Mouse (Mus musculus) MEL (cell line): ENCODE measurements at regions not wholly inside any gene's neighbourhood (a gene's known extent, or its start where the extent isn't known, plus 50 kb on each side); places are given as distances from the start of the nearest gene placed in this dataset.

Experiments
- CTCF ChIP-seq, 3 experiments: IDR thresholded peaks in 2 of 3; conservative IDR thresholded peaks in 1 of 3; 2 replicates each; pipeline ENCODE4 v1.5.1; 2011 to 2012; ENCODE audit warnings: low read length in 3 of 3, low read depth in 2 of 3, mild to moderate bottlenecking in 2 of 3, improper control_type of control experiment in 1 of 3, inconsistent platforms in 1 of 3, mixed read lengths in 1 of 3, moderate library complexity in 1 of 3; ENCODE audit not compliant: control insufficient read depth in 1 of 3, insufficient read depth in 1 of 3, poor library complexity in 1 of 3, severe bottlenecking in 1 of 3
- E2F4 ChIP-seq: IDR thresholded peaks from 2 replicates; pipeline ENCODE4 v1.6.1; 2011; ENCODE audit warnings: low read depth, low read length, improper control_type of control experiment, borderline replicate concordance
- EP300 ChIP-seq, 2 experiments: IDR thresholded peaks; 2 replicates each; pipeline ENCODE4 v1.6.1; 2011; ENCODE audit warnings: improper control_type of control experiment in 2 of 2, low read length in 2 of 2, low read depth in 1 of 2, mild to moderate bottlenecking in 1 of 2
- ETS1 ChIP-seq: IDR thresholded peaks from 2 replicates; pipeline ENCODE4 v1.6.1; 2012; ENCODE audit warnings: low read depth, mild to moderate bottlenecking, inconsistent platforms, low read length, improper control_type of control experiment, moderate library complexity
- GABPA ChIP-seq: IDR thresholded peaks from 2 replicates; pipeline ENCODE4 v1.6.1; 2012; ENCODE audit warnings: low read depth, mild to moderate bottlenecking, inconsistent platforms, low read length, improper control_type of control experiment, moderate library complexity
- KAT2A ChIP-seq: conservative IDR thresholded peaks from 2 replicates; pipeline ENCODE4 v1.6.1; 2012; ENCODE audit warnings: low read depth, low read length, improper control_type of control experiment, inconsistent platforms
- MAX ChIP-seq: IDR thresholded peaks from 2 replicates; pipeline ENCODE4 v1.6.1; 2011; ENCODE audit warnings: low read length, improper control_type of control experiment
- MEF2A ChIP-seq: IDR thresholded peaks from 2 replicates; pipeline ENCODE4 v1.6.1; 2014; ENCODE audit warnings: low read depth, mild to moderate bottlenecking, inconsistent platforms, low read length, improper control_type of control experiment; ENCODE audit not compliant: poor library complexity, insufficient replicate concordance, severe bottlenecking; ENCODE audit errors: extremely low read depth
- POLR2A ChIP-seq, 2 experiments: IDR thresholded peaks; 2 replicates each; pipeline ENCODE4 v1.6.1; 2011 to 2012; ENCODE audit warnings: low read length in 2 of 2, mild to moderate bottlenecking in 2 of 2, control low read depth in 1 of 2, improper control_type of control experiment in 1 of 2, low read depth in 1 of 2, moderate library complexity in 1 of 2; ENCODE audit not compliant: control insufficient read depth in 1 of 2, insufficient read depth in 1 of 2, poor library complexity in 1 of 2
- SMC3 ChIP-seq: IDR thresholded peaks from 2 replicates; pipeline ENCODE4 v1.6.1; 2011; ENCODE audit warnings: low read depth, low read length, improper control_type of control experiment
- USF1 ChIP-seq: IDR thresholded peaks from 2 replicates; pipeline ENCODE4 v1.6.1; 2014; ENCODE audit warnings: low read depth, mild to moderate bottlenecking, inconsistent platforms, low read length, improper control_type of control experiment, moderate library complexity
- ZNF384 ChIP-seq: IDR thresholded peaks from 2 replicates; pipeline ENCODE4 v1.6.1; 2012; ENCODE audit warnings: low read depth, mild to moderate bottlenecking, inconsistent platforms, low read length, improper control_type of control experiment

GRCm38 (mm10) chr15:27380436-27380945, 86.0 kb upstream of the Ank start:
- TF ChIP-seq POLR2A (IDR thresholded peaks at IDR 0.05; ENCODE audit: control insufficient read depth in 1 of 2, insufficient read depth in 1 of 2, low read depth in 1 of 2, low read length in 2 of 2, poor library complexity in 1 of 2) (no peak), MEF2A (no peak), SMC3 (no peak), CTCF (IDR thresholded peaks at IDR 0.05 in 2 of 3, conservative IDR thresholded peaks at IDR 0.05 in 1 of 3; ENCODE audit: control insufficient read depth in 1 of 3, insufficient read depth in 1 of 3, low read depth in 2 of 3, low read length in 3 of 3, poor library complexity in 1 of 3, severe bottlenecking in 1 of 3) (no peak), E2F4 (no peak), EP300 (IDR thresholded peaks at IDR 0.05; ENCODE audit: low read depth in 1 of 2, low read length in 2 of 2) (no peak), ZNF384 (no peak), MAX (no peak), ETS1 (no peak), USF1 (no peak), GABPA (no peak), KAT2A (no peak)
